Mouse (Mus musculus) neural tube, embryonic 15.5 days (tissue): Measurements from ENCODE around the gene Rpain. TPM values are rescaled to one million over a fixed set of nuclear protein-coding genes. Genes with fewer than 3 reads are reported as not detected.

Experiments
- ATAC-seq: fragments of 200-750 bp; cut with Nextera tagmentation; 2 replicates; pipeline ENCODE4 v1.8.0; 2017; ENCODE audit warnings: mild to moderate bottlenecking, moderate TSS enrichment, moderate library complexity; ENCODE audit not compliant: low FRiP score
- H3K27ac ChIP-seq: fragments of 300-500 bp; sonication (generic); replicated peaks from 2 replicates; pipeline ENCODE4 v1.5.1; 2015; ENCODE audit warnings: mild to moderate bottlenecking, inconsistent platforms
- H3K27me3 ChIP-seq: fragments of 300-500 bp; sonication (generic); replicated peaks from 2 replicates; pipeline ENCODE4 v1.6.1; 2015; ENCODE audit warnings: inconsistent platforms
- H3K36me3 ChIP-seq: fragments of 300-500 bp; sonication (generic); 2 replicates; pipeline ENCODE4 v1.6.1; 2015; ENCODE audit warnings: inconsistent platforms
- H3K4me1 ChIP-seq: fragments of 300-500 bp; sonication (generic); 2 replicates; pipeline ENCODE4 v1.6.1; 2015; ENCODE audit warnings: inconsistent platforms
- H3K4me2 ChIP-seq: fragments of 300-500 bp; sonication (generic); 2 replicates; pipeline ENCODE4 v1.6.1; 2015; ENCODE audit warnings: inconsistent platforms, mild to moderate bottlenecking, moderate library complexity
- H3K4me3 ChIP-seq: fragments of 300-500 bp; sonication (generic); replicated peaks from 2 replicates; pipeline ENCODE4 v1.5.1; 2015; ENCODE audit warnings: mild to moderate bottlenecking, inconsistent platforms
- H3K9ac ChIP-seq: fragments of 300-500 bp; sonication (generic); replicated peaks from 2 replicates; pipeline ENCODE4 v1.6.1; 2015; ENCODE audit warnings: mild to moderate bottlenecking, inconsistent platforms
- H3K9me3 ChIP-seq: fragments of 300-500 bp; sonication (generic); replicated peaks from 2 replicates; pipeline ENCODE4 v1.6.1; 2016; ENCODE audit warnings: inconsistent platforms
- WGBS: fragments of 180-500 bp; shearing (Covaris S2); methylation state at CpG from one replicate; pipeline ENCODE4 v1.1.7; 2015; ENCODE audit warnings: mixed read lengths; 5-methylcytosine and 5-hydroxymethylcytosine counted together
- polyA plus RNA-seq: library from polyadenylated mRNA; unstranded; fragments of >200 nt; fragmentation: Nextera tagmentation; extraction: Ambion mirVana; gene quantifications from 2 replicates; pipeline ENCODE4 v1.2.1, GENCODE M21; 2015

Gene Rpain
- polyA plus RNA-seq, 1 experiment from 2014 or later: 71.3 TPM

DNA sequence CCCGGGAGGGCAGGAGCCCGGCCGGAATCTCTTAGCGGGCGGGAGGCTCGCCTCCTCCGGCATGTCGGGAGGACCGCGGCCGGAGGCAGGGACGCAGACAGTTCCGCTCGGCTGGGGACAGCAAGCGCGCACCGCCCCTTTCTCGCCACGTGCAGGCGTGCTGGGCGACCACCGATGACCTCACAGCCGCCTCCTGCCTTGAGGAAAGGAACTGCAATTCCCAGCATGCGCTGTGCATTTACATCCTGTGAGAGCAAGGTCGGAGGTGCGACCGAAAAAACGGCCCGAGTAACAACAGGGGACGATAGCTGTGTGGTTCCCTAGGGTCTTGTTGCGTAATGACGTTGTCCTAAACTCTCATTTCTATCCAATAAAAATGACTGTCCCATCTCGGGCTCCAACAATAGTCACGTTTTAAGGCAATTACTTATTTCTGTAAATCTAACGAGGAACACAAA lies 34.3 kb downstream of the Rpain start, which contains the start of gene Dhx33:
Gene Dhx33 (minus strand): TSS at position 122 of the 458 bp plus-strand sequence.
- 0% methylated on average over 35 of the region's 35 CpGs for WGBS
- Histone ChIP-seq H3K27me3 (no peaks in the 10 kb centered on the region), H3K36me3 (peaks cover 20% of the 10 kb centered on the region), H3K9ac (peak within 1 kb of the TSS; percentile 77), H3K9me3 (no peaks in the 10 kb centered on the region), H3K27ac (peak within 1 kb of the TSS; percentile 82), H3K4me1 (peaks cover 22% of the 10 kb centered on the region), H3K4me2 (peak within 1 kb of the TSS; percentile 91), H3K4me3 (peak within 1 kb of the TSS; percentile 99)
- ATAC-seq: peak; percentile 98

DNA sequence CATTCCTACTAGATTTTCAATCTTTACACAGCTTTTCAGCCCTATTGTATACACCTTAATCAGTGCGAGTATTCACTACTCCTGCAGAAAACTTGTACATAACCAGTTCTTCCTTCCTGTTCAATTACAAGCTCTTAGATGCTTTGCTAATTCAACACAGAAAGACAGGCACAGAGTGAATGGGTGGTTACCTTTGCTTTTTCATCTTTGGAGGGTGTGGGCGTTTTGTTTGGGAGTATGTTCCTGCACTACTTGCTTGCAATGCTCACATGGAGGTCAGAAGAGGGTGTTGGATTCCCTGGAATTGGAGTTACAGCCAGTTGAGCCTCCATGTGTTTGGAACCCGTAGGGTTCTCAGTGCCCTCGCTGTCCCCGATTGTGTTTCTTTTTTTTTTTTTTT lies 35.0 kb downstream of the Rpain start:
- Histone ChIP-seq H3K4me1 (peaks cover 22% of the 10 kb centered on the region), H3K36me3 (peaks cover 20% of the 10 kb centered on the region), H3K4me2 (peak overlapping the region; percentile 57), H3K9ac (no peak overlapping the region), H3K9me3 (no peaks in the 10 kb centered on the region), H3K27ac (0 out of 2 replicates have a peak overlapping the region, but pooled peaks have one; percentile 41), H3K27me3 (no peaks in the 10 kb centered on the region), H3K4me3 (peak overlapping the region; percentile 99)
- ATAC-seq: no peak
- 66% methylated on average over 5 of the region's 5 CpGs for WGBS

DNA sequence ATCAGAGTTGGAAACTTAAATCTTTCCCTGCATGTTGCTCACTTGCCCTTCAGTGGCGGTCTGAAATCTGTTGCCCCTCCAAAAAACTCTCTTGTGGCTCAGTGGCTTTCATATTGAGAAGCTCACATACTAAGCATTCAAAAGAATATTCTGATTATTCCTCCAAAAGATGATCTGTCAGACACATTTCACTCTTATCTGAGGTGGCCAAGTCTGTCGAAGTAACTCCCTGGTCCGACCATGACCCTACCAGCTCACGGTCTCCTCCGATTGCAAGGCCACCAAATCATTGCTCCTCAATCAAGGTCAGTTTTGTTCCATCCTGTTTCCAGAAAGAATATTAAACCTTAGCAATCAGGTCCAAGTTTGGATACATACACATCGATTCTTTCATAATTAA lies 37.0 kb downstream of the Rpain start:
- Histone ChIP-seq H3K9me3 (no peaks in the 10 kb centered on the region), H3K4me3 (no peak overlapping the region), H3K27me3 (no peaks in the 10 kb centered on the region), H3K36me3 (peaks cover 30% of the 10 kb centered on the region), H3K9ac (no peak overlapping the region), H3K4me1 (peaks cover 21% of the 10 kb centered on the region), H3K4me2 (no peak overlapping the region), H3K27ac (no peak overlapping the region)
- 96% methylated on average over 6 of the region's 6 CpGs for WGBS
- ATAC-seq: no peak

DNA sequence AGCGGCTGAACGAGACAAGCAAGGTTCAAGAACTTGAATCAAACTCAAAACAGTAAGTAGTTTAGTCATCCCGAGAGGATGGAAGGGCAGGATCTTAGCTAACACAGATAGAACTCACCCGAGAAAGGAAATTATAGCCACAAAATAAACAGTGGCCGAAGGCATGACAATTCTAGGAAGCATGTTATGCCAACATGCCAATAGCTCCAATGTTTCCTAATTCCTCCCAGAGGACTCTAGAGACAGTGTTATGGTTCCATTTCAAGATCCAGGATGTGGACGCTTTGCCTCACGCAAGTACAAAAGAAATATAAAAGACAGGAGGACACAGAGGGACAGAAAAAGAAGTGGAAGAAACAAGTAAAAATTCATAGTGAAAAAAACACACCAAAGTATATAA lies 37.8 kb downstream of the Rpain start:
- H3K36me3 ChIP-seq: peaks cover 39% of the 10 kb centered on the region
- 91% methylated on average over 7 of the region's 7 CpGs for WGBS
- no peaks in the 10 kb centered on the region for H3K27me3 ChIP-seq
- H3K4me1 ChIP-seq: peaks cover 13% of the 10 kb centered on the region
- no peak overlapping the region for H3K4me2 ChIP-seq
- H3K27ac ChIP-seq: no peak overlapping the region
- no peak overlapping the region for H3K9ac ChIP-seq
- no peak for ATAC-seq
- H3K9me3 ChIP-seq: no peaks in the 10 kb centered on the region
- H3K4me3 ChIP-seq: no peak overlapping the region

DNA sequence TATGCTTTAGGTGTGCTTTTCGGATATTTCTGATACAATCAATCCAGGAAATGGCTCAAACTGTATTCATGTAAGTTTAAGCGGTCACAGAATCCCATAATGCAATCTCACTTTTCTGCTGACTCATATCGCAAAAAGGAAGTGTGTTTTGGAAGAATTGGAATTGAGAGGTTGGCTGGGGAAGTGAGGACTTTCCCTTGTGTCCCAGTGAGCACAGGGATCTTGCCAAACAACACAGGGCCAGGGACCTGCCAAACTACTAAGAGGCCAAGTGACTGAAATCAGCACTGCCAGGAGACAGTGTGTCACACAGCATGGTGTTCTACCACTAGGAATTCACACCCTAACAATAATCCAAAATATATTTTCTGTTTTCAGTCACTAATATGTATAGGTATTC lies 38.3 kb downstream of the Rpain start:
- Histone ChIP-seq H3K27ac (no peak overlapping the region), H3K4me3 (no peak overlapping the region), H3K27me3 (no peaks in the 10 kb centered on the region), H3K9ac (no peak overlapping the region), H3K9me3 (no peaks in the 10 kb centered on the region), H3K36me3 (peaks cover 40% of the 10 kb centered on the region), H3K4me2 (no peak overlapping the region), H3K4me1 (peaks cover 8% of the 10 kb centered on the region)
- ATAC-seq: no peak
- WGBS: 93% methylated on average over 3 of the region's 3 CpGs

DNA sequence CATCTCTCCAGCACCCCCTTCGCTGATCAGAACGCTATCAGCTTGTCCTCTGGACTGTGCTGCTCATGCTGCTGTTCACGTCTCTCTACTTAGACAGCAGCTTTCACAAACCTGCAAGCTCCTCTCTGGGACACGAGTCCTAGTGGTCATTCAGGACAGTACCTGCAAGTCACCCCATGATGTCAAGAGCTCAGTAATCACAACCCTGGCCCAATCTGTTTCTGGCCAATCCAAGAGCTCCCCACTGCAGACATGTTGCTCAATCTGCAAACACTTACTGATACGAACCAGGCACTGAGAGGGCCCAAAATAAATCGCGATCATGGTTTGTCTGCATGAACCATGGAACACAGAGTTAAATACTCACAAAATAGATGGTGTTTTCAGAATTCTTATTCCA lies 42.7 kb downstream of the Rpain start:
- Histone ChIP-seq H3K9ac (no peak overlapping the region), H3K4me1 (peaks cover 17% of the 10 kb centered on the region), H3K27me3 (no peaks in the 10 kb centered on the region), H3K9me3 (no peaks in the 10 kb centered on the region), H3K27ac (no peak overlapping the region), H3K4me3 (no peak overlapping the region), H3K36me3 (peaks cover 49% of the 10 kb centered on the region), H3K4me2 (no peak overlapping the region)
- no peak for ATAC-seq
- WGBS: 95% methylated on average over 7 of the region's 7 CpGs

DNA sequence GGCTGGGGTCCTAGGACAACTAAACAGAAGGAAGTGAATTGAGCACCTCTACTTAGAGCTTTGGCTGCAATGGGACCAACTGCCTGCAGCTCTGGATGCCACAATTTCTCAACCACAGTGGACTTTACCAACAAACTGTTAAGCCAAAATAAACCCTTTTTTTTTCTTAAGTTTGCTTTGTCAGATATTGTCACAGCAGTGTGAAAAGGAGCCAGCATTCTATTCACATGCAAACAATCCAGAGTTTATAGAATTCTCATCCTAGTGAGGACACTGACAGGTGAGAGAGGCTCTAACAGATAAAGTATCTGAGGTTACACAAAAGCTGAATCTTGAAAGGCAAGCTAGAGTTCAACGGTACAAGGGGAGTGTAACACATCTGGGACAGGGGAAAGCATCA lies 47.0 kb downstream of the Rpain start:
- peaks cover 39% of the 10 kb centered on the region for H3K4me1 ChIP-seq
- H3K9ac ChIP-seq: no peak overlapping the region
- peaks cover 18% of the 10 kb centered on the region for H3K36me3 ChIP-seq
- no peak overlapping the region for H3K4me2 ChIP-seq
- no peaks in the 10 kb centered on the region for H3K27me3 ChIP-seq
- H3K4me3 ChIP-seq: no peak overlapping the region
- H3K27ac ChIP-seq: no peak overlapping the region
- ATAC-seq: no peak
- 83% methylated on average over 1 of the region's 1 CpGs for WGBS
- H3K9me3 ChIP-seq: no peaks in the 10 kb centered on the region

DNA sequence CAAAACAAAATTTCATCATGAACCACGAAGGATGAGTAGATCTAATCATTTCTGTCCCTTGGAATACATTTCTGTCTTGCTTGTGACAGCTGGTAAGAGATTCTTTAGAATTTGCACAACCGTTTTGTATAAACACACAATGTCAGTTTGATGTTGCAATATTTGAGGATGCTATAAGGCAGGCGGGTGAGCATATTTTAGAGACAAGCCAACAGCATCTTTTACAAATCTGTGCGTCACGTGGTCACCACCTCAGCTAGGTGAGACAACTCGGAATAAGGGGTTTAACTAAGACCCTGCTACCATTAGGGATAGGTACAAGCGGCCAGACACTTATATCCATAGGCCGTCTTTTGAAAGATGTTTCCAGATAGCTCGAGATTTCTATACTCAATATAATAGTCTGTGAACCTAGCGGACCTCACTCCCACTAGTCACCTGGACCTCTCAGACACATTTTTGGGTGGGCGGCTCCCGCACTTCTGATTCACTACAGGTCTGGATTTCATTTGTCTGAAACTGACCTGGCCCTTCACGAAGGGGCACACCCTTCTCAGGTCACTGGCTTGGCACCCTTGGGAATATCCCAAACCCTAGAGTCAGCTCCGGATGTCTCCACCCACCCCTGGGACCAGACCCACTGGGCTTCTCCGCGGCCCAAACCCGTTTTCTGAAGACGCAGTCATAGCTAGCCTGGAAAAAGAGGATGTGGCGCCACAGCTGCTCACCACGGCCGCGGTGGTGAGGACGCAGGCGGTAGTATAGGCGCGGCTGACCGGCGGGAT lies 48.6 kb downstream of the Rpain start:
- peaks cover 6% of the 10 kb centered on the region; the same call in 1 of the 2 replicates for H3K36me3 ChIP-seq
- peak; percentile 36 for ATAC-seq
- WGBS: 6% methylated on average over 28 of the region's 28 CpGs
- H3K9ac ChIP-seq: peak overlapping the region; percentile 95
- peak overlapping the region; percentile 90 for H3K27ac ChIP-seq
- no peaks in the 10 kb centered on the region for H3K27me3 ChIP-seq
- H3K4me2 ChIP-seq: peak overlapping the region; percentile 61
- no peaks in the 10 kb centered on the region for H3K9me3 ChIP-seq
- H3K4me3 ChIP-seq: peak overlapping the region; percentile 86
- H3K4me1 ChIP-seq: peaks cover 42% of the 10 kb centered on the region

DNA sequence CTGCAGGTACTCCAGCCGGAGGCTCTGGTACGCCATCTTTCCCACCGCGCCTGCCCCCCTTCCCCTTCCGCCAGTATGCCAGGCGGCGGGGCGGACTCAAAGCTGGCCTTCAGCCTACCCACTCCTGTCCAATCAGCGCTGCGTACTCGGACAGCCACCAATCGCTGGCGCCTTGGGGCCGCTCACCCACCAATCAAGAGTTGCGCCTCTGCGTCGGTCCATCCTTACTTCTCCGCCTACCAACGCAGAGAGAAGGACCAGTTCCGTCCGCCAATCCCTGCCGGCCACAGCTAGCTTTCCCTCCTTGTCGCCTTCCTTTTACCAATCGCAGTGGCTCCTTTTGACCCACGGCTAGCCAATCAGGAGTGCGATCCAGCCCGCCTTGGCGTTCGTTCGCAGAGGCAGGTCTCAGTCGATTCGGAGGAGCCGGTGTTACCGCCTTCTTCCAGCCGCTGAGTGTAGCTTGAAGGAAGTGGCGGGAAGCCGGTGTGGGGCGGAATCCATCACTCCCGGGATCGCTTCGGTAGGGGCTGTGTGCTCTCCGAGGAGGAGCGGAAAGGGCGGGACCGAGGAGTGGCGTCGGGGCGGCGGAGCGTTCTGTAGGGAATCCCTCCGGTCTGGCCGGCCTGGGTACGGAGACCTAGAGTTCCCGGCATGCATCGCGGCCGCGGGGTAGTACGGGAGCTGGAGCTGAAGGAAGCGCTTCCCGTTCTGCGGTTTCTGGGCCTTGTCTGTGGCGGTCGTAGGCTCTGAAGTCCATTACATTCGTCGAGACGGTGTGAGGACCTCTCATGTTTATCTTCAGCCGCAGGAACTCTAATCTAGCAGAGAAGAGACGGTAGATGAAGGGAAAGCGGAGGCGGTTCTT lies 49.4 kb downstream of the Rpain start, which contains the start of the genes Mis12 and Derl2:
Gene Mis12 (plus strand): TSS at position 411 of the 868 bp plus-strand sequence.
Gene Derl2 (minus strand): TSS at position 641 of the 868 bp plus-strand sequence.
- WGBS: under 1% methylated on average over 71 of the region's 71 CpGs
- peak; percentile 100 for ATAC-seq

More for the DNA sequence above, 49.4 kb downstream of the Rpain start, which contains the start of the genes Mis12 and Derl2:
- no peaks in the 10 kb centered on the region for H3K36me3 ChIP-seq
- H3K27ac ChIP-seq: peak within 1 kb of the TSS; percentile 90
- H3K4me2 ChIP-seq: peak within 1 kb of the TSS; percentile 84
- no peaks in the 10 kb centered on the region for H3K27me3 ChIP-seq
- peaks cover 42% of the 10 kb centered on the region for H3K4me1 ChIP-seq
- H3K9me3 ChIP-seq: no peaks in the 10 kb centered on the region
- H3K4me3 ChIP-seq: peak within 1 kb of the TSS; percentile 86
- H3K9ac ChIP-seq: peak within 1 kb of the TSS; percentile 95
